Mouse (Mus musculus): Measurements from ENCODE around the gene Rtn4rl1.

GRCm38 (mm10) chr11:75269213-75269612, 75.6 kb downstream of the Rtn4rl1 start:
- TF ChIP-seq POLR2A (IDR thresholded peaks at IDR 0.05; ENCODE audit: low read depth, low read length) = no peak
- TF ChIP-seq CTCF (IDR thresholded peaks at IDR 0.05; ENCODE audit: borderline replicate concordance, insufficient read depth, low read length) = no peak
